Mouse (Mus musculus): ENCODE measurements around the gene Jam2. TPM values are rescaled to one million over a fixed set of nuclear protein-coding genes. Genes with fewer than 3 reads are reported as not detected.

Gene Jam2
- polyA plus RNA-seq, 1 experiment = 44.5 TPM

- H3K79me3 ChIP-seq (ENCODE audit: low read depth) = peaks cover 4% of the 10 kb centered on the region
- TF ChIP-seq CEBPB (IDR thresholded peaks at IDR 0.05; ENCODE audit: low read depth) = no peak
- TF ChIP-seq USF1 (IDR thresholded peaks at IDR 0.05; ENCODE audit: low read depth) = no peak
- no peak for TF ChIP-seq CTCF (IDR thresholded peaks at IDR 0.05; ENCODE audit: control insufficient read depth, insufficient read depth, insufficient read length)
- TF ChIP-seq FOSL1 (IDR thresholded peaks at IDR 0.05; ENCODE audit: insufficient read depth, low read length, poor library complexity, severe bottlenecking) = no peak
- no peak for TF ChIP-seq MYOD1 (IDR thresholded peaks at IDR 0.05; ENCODE audit: control insufficient read depth, insufficient read length, low read depth)
- TF ChIP-seq MAX (IDR thresholded peaks at IDR 0.05) = no peak
- no peak for TF ChIP-seq MYOG (IDR thresholded peaks at IDR 0.05; ENCODE audit: control insufficient read depth, extremely low read depth, insufficient read length)
- H3K27me3 ChIP-seq (ENCODE audit: control insufficient read depth, insufficient read depth, insufficient read length) = no peaks in the 10 kb centered on the region
- H3K36me3 ChIP-seq (ENCODE audit: control insufficient read depth, insufficient read depth) = no peaks in the 10 kb centered on the region
- no peak overlapping the region for H3K4me3 ChIP-seq (ENCODE audit: insufficient read depth, poor library complexity, severe bottlenecking)
- peaks cover 19% of the 10 kb centered on the region for H3K79me2 ChIP-seq (ENCODE audit: control insufficient read depth, insufficient read depth)
- H3ac ChIP-seq (ENCODE audit: control insufficient read depth, insufficient read length, low read depth) = no peak overlapping the region
These were observed 3.0 kb upstream of the Jam2 start for GRCm38 (mm10) chr16:84770891-84771290.

- Histone ChIP-seq H3ac (ENCODE audit: control insufficient read depth, insufficient read length, low read depth) (no peak overlapping the region), H3K36me3 (ENCODE audit: control insufficient read depth, insufficient read depth) (no peaks in the 10 kb centered on the region), H3K79me2 (ENCODE audit: control insufficient read depth, insufficient read depth) (peaks cover 22% of the 10 kb centered on the region), H3K79me3 (ENCODE audit: low read depth) (peaks cover 6% of the 10 kb centered on the region), H3K4me3 (ENCODE audit: insufficient read depth, poor library complexity, severe bottlenecking) (no peak overlapping the region), H3K27me3 (ENCODE audit: control insufficient read depth, insufficient read depth, insufficient read length) (no peaks in the 10 kb centered on the region)
- TF ChIP-seq FOSL1 (IDR thresholded peaks at IDR 0.05; ENCODE audit: insufficient read depth, low read length, poor library complexity, severe bottlenecking) = no peak
- no peak for TF ChIP-seq CEBPB (IDR thresholded peaks at IDR 0.05; ENCODE audit: low read depth)
- TF ChIP-seq USF1 (IDR thresholded peaks at IDR 0.05; ENCODE audit: low read depth) = no peak
- no peak for TF ChIP-seq MAX (IDR thresholded peaks at IDR 0.05)
- no peak for TF ChIP-seq MYOD1 (IDR thresholded peaks at IDR 0.05; ENCODE audit: control insufficient read depth, insufficient read length, low read depth)
- no peak for TF ChIP-seq MYOG (IDR thresholded peaks at IDR 0.05; ENCODE audit: control insufficient read depth, extremely low read depth, insufficient read length)
- no peak for TF ChIP-seq CTCF (IDR thresholded peaks at IDR 0.05; ENCODE audit: control insufficient read depth, insufficient read depth, insufficient read length)
These were observed 2.5 kb upstream of the Jam2 start for GRCm38 (mm10) chr16:84771461-84771860.

- TF ChIP-seq MAX (IDR thresholded peaks at IDR 0.05) (no peak), MYOG (IDR thresholded peaks at IDR 0.05; ENCODE audit: control insufficient read depth, extremely low read depth, insufficient read length) (no peak), USF1 (IDR thresholded peaks at IDR 0.05; ENCODE audit: low read depth) (no peak), MYOD1 (IDR thresholded peaks at IDR 0.05; ENCODE audit: control insufficient read depth, insufficient read length, low read depth) (no peak)
- peaks cover 18% of the 10 kb centered on the region for H3K79me3 ChIP-seq (ENCODE audit: low read depth)
- H3K36me3 ChIP-seq (ENCODE audit: control insufficient read depth, insufficient read depth) = peaks cover 2% of the 10 kb centered on the region
- no peak overlapping the region for H3ac ChIP-seq (ENCODE audit: control insufficient read depth, insufficient read length, low read depth)
- H3K27me3 ChIP-seq (ENCODE audit: control insufficient read depth, insufficient read depth, insufficient read length) = no peaks in the 10 kb centered on the region
- no peak overlapping the region for H3K4me3 ChIP-seq (ENCODE audit: insufficient read depth, poor library complexity, severe bottlenecking)
- H3K79me2 ChIP-seq (ENCODE audit: control insufficient read depth, insufficient read depth) = peaks cover 34% of the 10 kb centered on the region
These were observed 1.2 kb upstream of the Jam2 start for GRCm38 (mm10) chr16:84772496-84773267.

- Histone ChIP-seq H3K27me3 (ENCODE audit: control insufficient read depth, insufficient read depth, insufficient read length) (no peaks in the 10 kb centered on the region), H3K4me3 (ENCODE audit: insufficient read depth, poor library complexity, severe bottlenecking) (peak overlapping the region; percentile 71), H3K36me3 (ENCODE audit: control insufficient read depth, insufficient read depth) (peaks cover 8% of the 10 kb centered on the region), H3K79me2 (ENCODE audit: control insufficient read depth, insufficient read depth) (peaks cover 41% of the 10 kb centered on the region), H3K79me3 (ENCODE audit: low read depth) (peaks cover 25% of the 10 kb centered on the region), H3ac (ENCODE audit: control insufficient read depth, insufficient read length, low read depth) (peak overlapping the region; percentile 74)
- no peak for TF ChIP-seq MAX (IDR thresholded peaks at IDR 0.05)
- TF ChIP-seq FOSL1 (IDR thresholded peaks at IDR 0.05; ENCODE audit: insufficient read depth, low read length, poor library complexity, severe bottlenecking) = no peak
- TF ChIP-seq CEBPB (IDR thresholded peaks at IDR 0.05; ENCODE audit: low read depth) = no peak
- TF ChIP-seq MYOG (IDR thresholded peaks at IDR 0.05; ENCODE audit: control insufficient read depth, extremely low read depth, insufficient read length) = no peak
- no peak for TF ChIP-seq MYOD1 (IDR thresholded peaks at IDR 0.05; ENCODE audit: control insufficient read depth, insufficient read length, low read depth)
- TF ChIP-seq USF1 (IDR thresholded peaks at IDR 0.05; ENCODE audit: low read depth) = no peak
- no peak for TF ChIP-seq CTCF (IDR thresholded peaks at IDR 0.05; ENCODE audit: control insufficient read depth, insufficient read depth, insufficient read length)
These were observed 558 bp upstream of the Jam2 start for GRCm38 (mm10) chr16:84773268-84773861.

- no peak for TF ChIP-seq MYOG (IDR thresholded peaks at IDR 0.05; ENCODE audit: control insufficient read depth, extremely low read depth, insufficient read length)
- Histone ChIP-seq H3K79me3 (ENCODE audit: low read depth) (peaks cover 39% of the 10 kb centered on the region), H3K27me3 (ENCODE audit: control insufficient read depth, insufficient read depth, insufficient read length) (no peaks in the 10 kb centered on the region), H3K4me3 (ENCODE audit: insufficient read depth, poor library complexity, severe bottlenecking) (peak overlapping the region; percentile 71), H3K79me2 (ENCODE audit: control insufficient read depth, insufficient read depth) (peaks cover 55% of the 10 kb centered on the region), H3K36me3 (ENCODE audit: control insufficient read depth, insufficient read depth) (peaks cover 15% of the 10 kb centered on the region), H3ac (ENCODE audit: control insufficient read depth, insufficient read length, low read depth) (peak overlapping the region; percentile 74)
These were observed 873 bp downstream of the Jam2 start for GRCm38 (mm10) chr16:84774761-84775231.

Data from C2C12 (cell line).